Mouse (Mus musculus) forelimb bud, embryonic 11.5 days (tissue): ENCODE measurements around the gene Chn2.

Source experiments
- DNase-seq: peaks from one replicate; pipeline ENCODE4 v3.0.0-alpha.2; 2012; ENCODE audit warnings: low read depth, low spot score

Chn2 gene

GRCm38 (mm10) chr6:54042142-54042541 lies 2.8 kb downstream of the Chn2 start:
- DNase-seq, result no peak

- DNase-seq, result no peak
Observed at GRCm38 (mm10) chr6:54043536-54043935, 4.2 kb downstream of the Chn2 start.

- DNase-seq, result no peak
Observed at GRCm38 (mm10) chr6:54045748-54046721, 6.7 kb downstream of the Chn2 start.

GRCm38 (mm10) chr6:54046884-54047747 lies 7.8 kb downstream of the Chn2 start:
- DNase-seq, result no peak

GRCm38 (mm10) chr6:54048768-54049167 lies 9.4 kb downstream of the Chn2 start:
- DNase-seq, result no peak

- no peak for DNase-seq
Observed at GRCm38 (mm10) chr6:54051173-54051572, 11.8 kb downstream of the Chn2 start.

GRCm38 (mm10) chr6:54052124-54052523 lies 12.8 kb downstream of the Chn2 start:
- no peak for DNase-seq

GRCm38 (mm10) chr6:54052666-54053065 lies 13.3 kb downstream of the Chn2 start:
- DNase-seq, result no peak

- no peak for DNase-seq
Observed at GRCm38 (mm10) chr6:54053316-54053715, 14.0 kb downstream of the Chn2 start.

- DNase-seq, result no peak
Observed at GRCm38 (mm10) chr6:54055387-54055786, 16.0 kb downstream of the Chn2 start.

- DNase-seq, result no peak
Observed at GRCm38 (mm10) chr6:54056548-54057532, 17.5 kb downstream of the Chn2 start.

GRCm38 (mm10) chr6:54057661-54058060 lies 18.3 kb downstream of the Chn2 start:
- no peak for DNase-seq

- no peak for DNase-seq
Observed at GRCm38 (mm10) chr6:54058837-54059236, 19.5 kb downstream of the Chn2 start.

- DNase-seq, result no peak
Observed at GRCm38 (mm10) chr6:54060258-54060657, 20.9 kb downstream of the Chn2 start.

- no peak for DNase-seq
Observed at GRCm38 (mm10) chr6:54061375-54061774, 22.0 kb downstream of the Chn2 start.

- no peak for DNase-seq
Observed at GRCm38 (mm10) chr6:54063878-54064277, 24.5 kb downstream of the Chn2 start.

- no peak for DNase-seq
Observed at GRCm38 (mm10) chr6:54067380-54067779, 28.0 kb downstream of the Chn2 start.

GRCm38 (mm10) chr6:54068882-54069281 lies 29.5 kb downstream of the Chn2 start:
- DNase-seq, result no peak

GRCm38 (mm10) chr6:54070736-54071135 lies 31.4 kb downstream of the Chn2 start:
- DNase-seq, result no peak

- no peak for DNase-seq
Observed at GRCm38 (mm10) chr6:54071478-54071877, 32.1 kb downstream of the Chn2 start.

GRCm38 (mm10) chr6:54074454-54074853 lies 35.1 kb downstream of the Chn2 start:
- DNase-seq, result no peak
